Mouse (Mus musculus) cortical plate, adult 2 months (tissue): ENCODE measurements around the gene Gm49403.

ENCODE experiments used
- CTCF ChIP-seq: fragments of 200-500 bp; IDR thresholded peaks from 2 replicates; pipeline ENCODE4 v1.5.1; 2011; ENCODE audit warnings: mild to moderate bottlenecking, control low read depth, low read length; ENCODE audit not compliant: insufficient read depth; ENCODE audit errors: extremely low read depth
- POLR2A ChIP-seq: fragments of 200-500 bp; IDR thresholded peaks from 2 replicates; pipeline ENCODE4 v1.6.1; 2011; ENCODE audit warnings: mild to moderate bottlenecking, low read length, control low read depth; ENCODE audit not compliant: insufficient read depth; ENCODE audit errors: extremely low read depth

DNA sequence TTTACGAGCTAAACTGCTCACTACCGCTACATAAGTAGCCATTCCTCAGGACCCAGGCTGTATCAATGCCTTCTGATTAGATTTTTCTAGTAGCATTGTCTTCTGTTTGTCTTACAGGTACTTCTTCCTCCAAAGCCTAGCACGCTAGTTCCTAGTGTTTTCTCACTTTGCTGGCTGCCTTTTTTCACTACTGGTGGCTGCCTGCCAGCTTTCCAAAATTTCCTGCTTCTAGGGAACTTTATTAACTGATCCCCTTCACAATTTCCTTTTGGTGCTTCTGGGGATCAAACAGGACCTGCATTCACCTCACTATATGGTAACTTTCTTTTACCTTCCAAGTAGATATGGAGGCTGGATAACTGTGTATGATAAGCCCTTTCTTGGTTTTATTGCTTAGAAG, 15.3 kb downstream of the Gm49403 start:
- TF ChIP-seq POLR2A (no peak), CTCF (no peak)
